Mouse (Mus musculus): ENCODE data around the gene Osbpl6.

GRCm38 (mm10) chr2:76475788-76476187 lies 69.5 kb downstream of the Osbpl6 start:
- TF ChIP-seq CTCF (IDR thresholded peaks at IDR 0.05) (no peak), POLR2A (IDR thresholded peaks at IDR 0.05; ENCODE audit: insufficient read depth, low read depth, low read length) (no peak)
